Mouse (Mus musculus): ENCODE data around the gene Krt13.

The Krt13 gene

GRCm38 (mm10) chr11:100121466-100121865 is at the start of gene Krt13:
Gene Krt13 (minus strand): TSS chr11:100121566.
- no peak for DNase-seq (ENCODE audit: low spot score in 2 of 2)

DNA sequence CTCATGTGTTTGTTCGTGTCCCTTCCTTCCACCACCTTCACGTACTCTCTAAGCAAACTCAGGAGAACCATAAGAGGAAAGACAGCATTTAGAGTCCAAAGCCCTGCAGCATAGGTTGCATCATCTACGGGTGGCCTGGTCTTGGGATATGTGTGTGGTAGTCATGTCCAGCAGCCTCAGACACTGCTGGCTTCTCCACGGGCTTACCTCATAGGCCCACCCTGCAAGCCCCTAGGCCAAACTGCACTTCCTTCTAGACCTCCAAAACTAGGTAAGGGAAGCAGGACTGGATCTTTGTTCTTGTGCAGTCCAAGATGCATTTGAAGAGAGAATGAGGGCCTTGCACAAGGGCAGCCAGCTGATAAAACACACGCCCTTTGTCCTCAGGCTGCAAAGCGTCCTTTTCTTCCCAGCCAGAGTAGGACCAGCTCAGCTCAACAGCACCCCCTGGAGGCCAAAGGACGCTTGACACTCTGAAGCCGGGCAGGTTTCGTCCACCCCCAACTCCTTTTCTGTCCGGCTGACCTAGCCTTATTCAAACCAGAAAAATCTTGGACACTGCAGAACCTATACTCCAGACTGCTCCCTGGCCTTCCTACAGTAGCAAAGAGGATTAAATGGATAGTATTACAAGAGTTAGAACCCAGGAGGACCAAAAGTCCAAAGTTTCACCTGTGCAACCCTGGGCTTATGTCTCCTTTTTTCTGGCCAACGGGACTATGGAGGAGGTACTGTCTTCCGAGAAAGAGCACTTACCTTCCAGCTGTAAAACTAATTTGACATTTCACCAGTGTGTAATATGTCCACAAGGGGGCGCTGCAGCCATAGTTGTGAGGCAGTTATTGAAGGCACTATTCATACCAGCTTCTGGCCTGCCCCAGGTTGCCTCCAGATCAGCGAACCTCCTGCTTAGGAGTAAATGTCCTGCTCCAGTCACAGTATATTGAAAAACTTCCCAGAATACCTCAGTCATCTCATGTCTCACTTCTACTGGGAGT is 47.7 kb upstream of the Krt13 start:
- DNase-seq (ENCODE audit: low spot score in 2 of 2): peak in 1 of 2 experiments; percentile 39

- no peak for DNase-seq (ENCODE audit: low spot score in 2 of 2)
Observed at GRCm38 (mm10) chr11:100168071-100168470, 46.7 kb upstream of the Krt13 start.

DNA sequence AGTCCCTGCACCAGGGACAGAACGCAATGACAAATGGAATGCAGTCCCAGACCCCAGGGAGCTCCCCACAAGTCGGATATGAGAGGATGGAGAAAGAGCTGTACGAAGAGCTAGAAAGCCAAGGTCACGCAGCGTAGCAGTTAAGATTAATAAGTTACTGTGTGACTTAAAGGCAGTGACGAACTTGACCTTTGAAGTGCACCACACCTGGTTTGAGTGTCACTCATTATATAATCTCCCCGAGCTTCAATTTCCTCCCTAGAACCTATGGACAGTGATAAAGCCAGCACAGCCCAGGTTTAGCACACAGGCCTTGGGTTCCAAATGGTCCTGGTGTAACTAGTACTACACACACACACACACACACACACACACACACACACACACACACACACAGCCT is 43.0 kb upstream of the Krt13 start:
- no peak for DNase-seq (ENCODE audit: low spot score in 2 of 2)

- no peak for DNase-seq (ENCODE audit: low spot score in 2 of 2)
Observed at GRCm38 (mm10) chr11:100157908-100158477, 36.6 kb upstream of the Krt13 start.

DNA sequence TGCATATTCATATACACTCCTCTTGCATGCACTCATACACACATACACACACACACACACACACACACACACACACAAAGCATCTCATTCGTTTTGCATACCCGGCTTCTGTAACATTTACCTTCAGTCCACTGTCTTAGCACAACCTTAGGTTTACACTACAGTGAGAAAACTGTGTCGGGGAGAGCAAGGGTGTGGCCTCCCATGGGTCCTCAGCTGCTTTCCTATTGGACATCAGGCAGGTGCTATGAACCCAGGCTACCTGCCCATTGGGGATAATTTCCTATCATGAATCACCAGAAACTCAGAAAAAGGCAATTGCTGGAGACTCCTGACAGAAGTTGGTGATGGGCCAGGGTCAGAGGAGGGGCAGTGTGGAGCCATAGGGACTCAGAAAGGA is 36.0 kb upstream of the Krt13 start:
- DNase-seq (ENCODE audit: low spot score in 2 of 2): no peak

- no peak for DNase-seq (ENCODE audit: low spot score in 2 of 2)
Observed at GRCm38 (mm10) chr11:100155497-100156255, 34.3 kb upstream of the Krt13 start.

- no peak for DNase-seq (ENCODE audit: low spot score in 2 of 2)
Observed at GRCm38 (mm10) chr11:100148615-100149330, 27.4 kb upstream of the Krt13 start, which contains the start of gene Krt19. Gene Krt19 (minus strand): TSS chr11:100148665.

DNA sequence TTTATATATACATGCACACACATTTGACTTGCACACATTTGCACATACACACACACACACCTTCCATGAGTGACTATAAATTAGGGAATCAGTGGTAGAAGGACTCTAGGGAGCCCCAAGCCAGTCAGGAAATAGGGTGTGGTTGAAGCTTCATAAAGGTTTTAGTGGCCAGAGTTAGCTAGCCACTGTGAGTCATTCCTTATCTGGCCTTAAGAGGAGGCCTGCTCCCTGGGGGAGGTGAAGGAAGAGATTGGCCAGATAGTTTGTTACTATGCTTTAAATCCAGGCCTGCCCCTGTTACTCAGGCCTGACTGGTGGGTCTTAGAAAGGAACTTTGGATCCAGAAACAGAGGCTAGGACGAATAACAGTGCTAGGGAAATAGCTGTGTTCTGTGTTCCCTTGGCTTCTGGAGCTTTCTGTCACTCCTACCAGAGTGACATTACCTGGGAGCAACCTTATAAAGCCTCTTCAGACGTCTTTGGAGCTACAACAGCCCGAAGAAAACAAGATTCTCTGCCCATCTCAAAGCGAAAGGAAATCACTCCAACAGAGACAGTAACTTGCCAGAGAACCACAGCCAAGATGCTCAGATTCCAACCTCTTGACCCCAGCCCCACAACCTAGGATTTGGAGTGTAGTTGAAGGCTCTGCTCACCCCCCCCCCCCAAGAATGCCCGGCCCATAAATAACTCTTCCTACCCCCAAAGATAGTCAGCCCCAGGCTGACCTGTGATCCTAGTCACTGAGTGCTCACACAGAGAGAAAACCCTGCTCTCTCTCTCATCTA is 26.4 kb upstream of the Krt13 start:
- no peak for DNase-seq (ENCODE audit: low spot score in 2 of 2)

- no peak for DNase-seq (ENCODE audit: low spot score in 2 of 2)
Observed at GRCm38 (mm10) chr11:100145858-100146560, 24.6 kb upstream of the Krt13 start.

- DNase-seq (ENCODE audit: low spot score in 2 of 2): no peak
Observed at GRCm38 (mm10) chr11:100145104-100145503, 23.7 kb upstream of the Krt13 start.

GRCm38 (mm10) chr11:100140966-100141365 is 19.6 kb upstream of the Krt13 start:
- DNase-seq (ENCODE audit: low spot score in 2 of 2): no peak

- no peak for DNase-seq (ENCODE audit: low spot score in 2 of 2)
Observed at GRCm38 (mm10) chr11:100139391-100139790, 18.0 kb upstream of the Krt13 start.

- DNase-seq (ENCODE audit: low spot score in 2 of 2): no peak
Observed at GRCm38 (mm10) chr11:100138809-100139208, 17.4 kb upstream of the Krt13 start.

GRCm38 (mm10) chr11:100137693-100138092 is 16.3 kb upstream of the Krt13 start:
- no peak for DNase-seq (ENCODE audit: low spot score in 2 of 2)

GRCm38 (mm10) chr11:100136559-100136958 is 15.2 kb upstream of the Krt13 start:
- no peak for DNase-seq (ENCODE audit: low spot score in 2 of 2)

DNA sequence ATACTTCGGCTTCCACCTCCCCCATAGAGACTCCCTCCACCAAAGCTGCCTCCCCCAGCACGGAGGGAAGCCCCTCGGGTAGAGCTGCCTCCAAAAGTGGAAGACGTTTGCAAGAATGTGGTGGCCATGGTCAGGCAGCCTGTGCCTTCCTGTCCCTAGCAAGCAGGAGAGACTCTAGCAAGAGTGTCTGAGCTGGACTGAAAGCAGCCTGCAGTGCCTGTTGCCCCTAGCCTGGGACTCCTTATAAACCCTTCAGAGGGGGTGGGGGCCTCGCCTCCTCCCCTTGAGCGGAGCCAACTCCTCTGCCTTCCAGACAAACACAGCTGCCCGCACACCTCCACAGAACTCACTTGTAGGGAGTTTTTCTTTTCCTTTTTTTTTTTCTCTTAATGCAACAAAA is 14.4 kb upstream of the Krt13 start, which contains the start of gene Krt15:
TSS of gene Krt15 (minus strand) at position 198 of the 400 bp plus-strand sequence.
- DNase-seq (ENCODE audit: low spot score in 2 of 2): no peak

DNA sequence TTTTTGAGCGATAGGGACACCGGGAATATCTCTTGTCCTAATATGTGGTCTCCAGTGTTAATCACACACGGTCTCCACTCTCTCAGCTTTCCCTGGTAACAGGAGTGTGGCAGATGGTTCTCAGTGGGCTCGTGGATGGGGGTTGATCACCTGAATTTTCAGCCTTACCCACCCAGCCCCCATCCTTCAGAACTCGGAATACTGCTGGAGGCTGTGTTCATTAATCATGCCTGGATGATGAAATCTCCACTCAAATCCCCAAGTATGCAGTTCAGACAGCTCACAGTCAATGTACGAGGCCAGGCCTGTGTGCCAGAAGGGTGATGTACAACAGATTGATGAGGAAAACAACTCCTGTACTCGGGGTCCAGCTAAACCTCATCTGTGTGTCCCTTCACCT is 3.5 kb upstream of the Krt13 start:
- no peak for DNase-seq (ENCODE audit: low spot score in 2 of 2)

- DNase-seq (ENCODE audit: low spot score in 2 of 2): no peak
Observed at GRCm38 (mm10) chr11:100120331-100120730, 1.0 kb downstream of the Krt13 start.

- DNase-seq (ENCODE audit: low spot score in 2 of 2): no peak
Observed at GRCm38 (mm10) chr11:100113742-100114029, 7.7 kb downstream of the Krt13 start.

Data from thymus, postnatal 10 days (tissue).